Mouse (Mus musculus) MEL (cell line): ENCODE data around the gene Gm20388. TPM values are rescaled to one million over a fixed set of nuclear protein-coding genes. Genes with fewer than 3 reads are reported as not detected.

Experiments used
- DNase-seq: peaks from one replicate; pipeline ENCODE4 v3.0.0; 2011; ENCODE audit warnings: low read depth, low spot score
- H3K27ac ChIP-seq: 2 replicates; pipeline ENCODE4 v1.5.1; 2012; ENCODE audit warnings: low read depth, mild to moderate bottlenecking, control low read depth, low read length, moderate library complexity; ENCODE audit not compliant: control insufficient read depth
- H3K27me3 ChIP-seq, 2 experiments: fragments of 150-350 bp in 1 of 2; sonication (generic) in 1 of 2; 2 replicates each; pipeline ENCODE4 v1.6.1; 2012; ENCODE audit warnings: low read length in 2 of 2, mild to moderate bottlenecking in 2 of 2, improper control_type of control experiment in 1 of 2, moderate library complexity in 1 of 2; ENCODE audit not compliant: insufficient read depth in 2 of 2, control insufficient read depth in 1 of 2
- H3K36me3 ChIP-seq, 2 experiments: 2 replicates each; pipeline ENCODE4 v1.6.1; 2012 to 2014; ENCODE audit warnings: low read length in 2 of 2, improper control_type of control experiment in 1 of 2, inconsistent platforms in 1 of 2, mild to moderate bottlenecking in 1 of 2; ENCODE audit not compliant: insufficient read depth in 2 of 2, control insufficient read depth in 1 of 2
- H3K4me1 ChIP-seq, 2 experiments: fragments of 150-350 bp in 1 of 2; sonication (generic) in 1 of 2; 2 replicates each; pipeline ENCODE4 v1.6.1; 2012; ENCODE audit warnings: low read length in 2 of 2, improper control_type of control experiment in 1 of 2, mild to moderate bottlenecking in 1 of 2; ENCODE audit not compliant: insufficient read depth in 2 of 2, control insufficient read depth in 1 of 2
- H3K4me3 ChIP-seq, 2 experiments: fragments of 150-350 bp in 1 of 2; sonication (generic) in 1 of 2; 2 replicates each; pipeline ENCODE4 v1.5.1; 2012; ENCODE audit warnings: low read depth in 2 of 2, low read length in 2 of 2, mild to moderate bottlenecking in 2 of 2, moderate library complexity in 2 of 2, control low read depth in 1 of 2, improper control_type of control experiment in 1 of 2; ENCODE audit not compliant: control insufficient read depth in 1 of 2, insufficient read depth in 1 of 2
- H3K79me2 ChIP-seq: 2 replicates; pipeline ENCODE4 v1.6.1; 2012; ENCODE audit warnings: mild to moderate bottlenecking, low read length, moderate library complexity; ENCODE audit not compliant: control insufficient read depth, poor library complexity, insufficient read depth
- H3K9ac ChIP-seq: 2 replicates; pipeline ENCODE4 v1.6.1; 2012; ENCODE audit warnings: low read depth, mild to moderate bottlenecking, control low read depth, low read length, moderate library complexity; ENCODE audit not compliant: control insufficient read depth, poor library complexity, severe bottlenecking
- H3K9me3 ChIP-seq: fragments of 150-350 bp; sonication (generic); replicated peaks from 2 replicates; pipeline ENCODE4 v1.6.1; 2012; ENCODE audit warnings: mild to moderate bottlenecking, low read length, improper control_type of control experiment, moderate library complexity; ENCODE audit not compliant: insufficient read depth
- CHD2 ChIP-seq: IDR thresholded peaks from 2 replicates; pipeline ENCODE4 v1.6.1; 2011; ENCODE audit warnings: low read length, improper control_type of control experiment
- CTCF ChIP-seq, 3 experiments: IDR thresholded peaks in 2 of 3; conservative IDR thresholded peaks in 1 of 3; 2 replicates each; pipeline ENCODE4 v1.5.1; 2011 to 2012; ENCODE audit warnings: low read length in 3 of 3, low read depth in 2 of 3, mild to moderate bottlenecking in 2 of 3, improper control_type of control experiment in 1 of 3, inconsistent platforms in 1 of 3, mixed read lengths in 1 of 3, moderate library complexity in 1 of 3; ENCODE audit not compliant: control insufficient read depth in 1 of 3, insufficient read depth in 1 of 3, poor library complexity in 1 of 3, severe bottlenecking in 1 of 3
- E2F4 ChIP-seq: IDR thresholded peaks from 2 replicates; pipeline ENCODE4 v1.6.1; 2011; ENCODE audit warnings: low read depth, low read length, improper control_type of control experiment, borderline replicate concordance
- ELF1 ChIP-seq: IDR thresholded peaks from 2 replicates; pipeline ENCODE4 v1.6.1; 2014; ENCODE audit warnings: low read depth, mild to moderate bottlenecking, inconsistent platforms, low read length, improper control_type of control experiment, moderate library complexity
- GABPA ChIP-seq: IDR thresholded peaks from 2 replicates; pipeline ENCODE4 v1.6.1; 2012; ENCODE audit warnings: low read depth, mild to moderate bottlenecking, inconsistent platforms, low read length, improper control_type of control experiment, moderate library complexity
- KAT2A ChIP-seq: conservative IDR thresholded peaks from 2 replicates; pipeline ENCODE4 v1.6.1; 2012; ENCODE audit warnings: low read depth, low read length, improper control_type of control experiment, inconsistent platforms
- MEF2A ChIP-seq: IDR thresholded peaks from 2 replicates; pipeline ENCODE4 v1.6.1; 2014; ENCODE audit warnings: low read depth, mild to moderate bottlenecking, inconsistent platforms, low read length, improper control_type of control experiment; ENCODE audit not compliant: poor library complexity, insufficient replicate concordance, severe bottlenecking; ENCODE audit errors: extremely low read depth
- MXI1 ChIP-seq: IDR thresholded peaks from 2 replicates; pipeline ENCODE4 v1.6.1; 2011; ENCODE audit warnings: mild to moderate bottlenecking, low read depth, low read length, improper control_type of control experiment
- NELFE ChIP-seq: IDR thresholded peaks from 2 replicates; pipeline ENCODE4 v1.6.1; 2011; ENCODE audit warnings: low read depth, low read length, improper control_type of control experiment
- POLR2A ChIP-seq, 2 experiments: IDR thresholded peaks; 2 replicates each; pipeline ENCODE4 v1.6.1; 2011 to 2012; ENCODE audit warnings: low read length in 2 of 2, mild to moderate bottlenecking in 2 of 2, control low read depth in 1 of 2, improper control_type of control experiment in 1 of 2, low read depth in 1 of 2, moderate library complexity in 1 of 2; ENCODE audit not compliant: control insufficient read depth in 1 of 2, insufficient read depth in 1 of 2, poor library complexity in 1 of 2
- TAL1 ChIP-seq: IDR thresholded peaks from 2 replicates; pipeline ENCODE4 v1.6.1; 2012; ENCODE audit warnings: mild to moderate bottlenecking, inconsistent platforms, low read length, moderate library complexity, mixed read lengths
- TBP ChIP-seq: IDR thresholded peaks from 2 replicates; pipeline ENCODE4 v1.8.0; 2011; ENCODE audit warnings: low read depth, low read length, improper control_type of control experiment
- UBTF ChIP-seq: IDR thresholded peaks from 2 replicates; pipeline ENCODE4 v1.6.1; 2012; ENCODE audit warnings: low read depth, mild to moderate bottlenecking, inconsistent platforms, low read length, improper control_type of control experiment, moderate library complexity, borderline replicate concordance; ENCODE audit not compliant: insufficient read depth
- USF1 ChIP-seq: IDR thresholded peaks from 2 replicates; pipeline ENCODE4 v1.6.1; 2014; ENCODE audit warnings: low read depth, mild to moderate bottlenecking, inconsistent platforms, low read length, improper control_type of control experiment, moderate library complexity
- USF2 ChIP-seq, 2 experiments: IDR thresholded peaks; 2 replicates each; pipeline ENCODE4 v1.6.1; 2011 to 2012; ENCODE audit warnings: improper control_type of control experiment in 2 of 2, low read length in 2 of 2, borderline replicate concordance in 1 of 2, inconsistent platforms in 1 of 2, low read depth in 1 of 2, mild to moderate bottlenecking in 1 of 2; ENCODE audit not compliant: insufficient read depth in 1 of 2
- ZKSCAN1 ChIP-seq: IDR thresholded peaks from 2 replicates; pipeline ENCODE4 v1.6.1; 2012; ENCODE audit warnings: low read depth, mild to moderate bottlenecking, inconsistent platforms, low read length, improper control_type of control experiment, moderate library complexity
- ZMIZ1 ChIP-seq: IDR thresholded peaks from 2 replicates; pipeline ENCODE4 v1.6.1; 2012; ENCODE audit warnings: low read depth, mild to moderate bottlenecking, inconsistent platforms, low read length, improper control_type of control experiment, moderate library complexity
- polyA plus RNA-seq, 2 experiments: library from polyadenylated mRNA; stranded (reverse) in 1 of 2; unstranded in 1 of 2; fragments of >175 nt in 1 of 2; fragments of >200 nt in 1 of 2; gene quantifications; 2 replicates each; pipeline versions ENCODE4 v1.2.1 to v1.2.4; 2012; ENCODE audit warnings: low replicate concordance in 2 of 2, low read depth in 1 of 2; ENCODE audit not compliant: insufficient read length in 2 of 2, insufficient read depth in 1 of 2, missing spikeins in 1 of 2
- total RNA-seq: library from RNA; depleted of rRNA; stranded (reverse); fragments of 300-350 nt; gene quantifications from 2 replicates; pipeline ENCODE4 v1.2.3, GENCODE M21; 2012

Gm20388 gene
- total and polyA plus RNA-seq, 3 experiments: 11.1 to 17.8 TPM; not detected in 1

DNA sequence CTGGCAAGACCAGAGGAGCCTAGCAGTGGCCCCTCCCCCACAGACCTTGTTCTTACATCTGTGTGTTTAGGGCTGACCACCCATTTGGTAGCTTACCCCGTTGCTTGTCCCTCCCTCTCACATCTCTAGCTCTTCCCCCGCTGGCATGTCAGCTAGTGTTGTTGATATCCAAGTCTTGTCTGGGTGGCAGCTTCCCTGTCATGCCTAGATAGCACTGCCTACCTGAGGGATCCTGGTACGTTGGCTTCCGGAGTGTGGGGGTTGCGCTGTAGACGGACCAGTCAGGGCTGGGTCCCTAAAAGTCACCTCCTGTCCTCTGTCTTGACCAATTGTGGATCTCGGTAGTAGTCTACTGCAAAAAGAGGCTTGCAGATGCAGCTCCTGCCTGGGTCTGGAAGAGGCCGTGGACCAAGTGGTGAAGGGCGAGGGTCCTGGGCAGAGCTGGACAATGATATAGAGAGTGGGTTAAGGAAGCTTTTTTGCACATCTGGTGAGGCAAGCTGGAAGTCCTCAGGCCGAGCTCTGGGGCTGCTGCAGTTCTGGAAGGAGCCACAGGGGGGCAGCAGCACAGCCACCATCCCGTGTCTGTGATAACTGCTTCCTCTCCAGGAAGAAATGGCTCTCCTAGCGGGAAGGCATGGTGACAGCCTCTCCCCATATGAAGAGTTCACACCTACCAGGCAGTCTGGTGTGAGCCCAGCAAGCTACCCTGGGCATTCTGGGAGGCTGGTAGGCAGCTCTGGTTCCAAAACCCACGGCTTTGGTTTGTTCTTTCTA is 659.5 kb downstream of the Gm20388 start (continued):
- TF ChIP-seq USF2 (IDR thresholded peaks at IDR 0.05; ENCODE audit: borderline replicate concordance in 1 of 2, insufficient read depth in 1 of 2, low read depth in 1 of 2, low read length in 2 of 2) (no peak), CHD2 (no peak), TAL1 (no peak), ZKSCAN1 (no peak), MXI1 (no peak), E2F4 (no peak), ELF1 (0 out of 2 replicates have a peak, but pooled peaks have one; percentile 32), UBTF (no peak)

DNA sequence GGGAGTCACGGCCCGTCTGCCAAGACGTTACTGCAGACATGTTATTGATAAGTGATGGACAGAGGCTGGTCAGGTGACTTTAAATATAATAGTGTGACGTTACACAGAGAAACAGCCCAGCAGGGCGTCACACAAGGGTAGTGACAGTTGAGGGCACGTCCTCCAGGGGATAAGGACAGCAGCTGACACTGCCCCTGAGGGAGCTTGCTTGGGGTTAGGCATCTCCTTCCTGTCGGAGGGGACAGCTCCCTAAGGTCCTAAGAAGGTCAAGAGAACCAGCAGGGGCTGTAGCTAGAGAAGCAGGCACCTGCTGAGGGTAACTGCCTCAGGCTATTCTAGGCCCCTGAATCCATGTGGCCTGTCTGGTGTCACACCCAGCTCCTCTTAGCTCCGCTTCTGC is 660.9 kb downstream of the Gm20388 start:
- Histone ChIP-seq H3K4me3 (no peak overlapping the region), H3K4me1 (no peaks in the 10 kb centered on the region), H3K27ac (no peak overlapping the region), H3K79me2 (no peaks in the 10 kb centered on the region), H3K9me3 (no peaks in the 10 kb centered on the region), H3K36me3 (peaks cover 0 to 20% of the 10 kb centered on the region in 2 experiments; a peak in 2 of 4 replicates), H3K27me3 (no peaks in the 10 kb centered on the region), H3K9ac (no peak overlapping the region)
- TF ChIP-seq CHD2: no peak
- no peak for TF ChIP-seq GABPA
- no peak for TF ChIP-seq MXI1
- no peak for TF ChIP-seq NELFE
- TF ChIP-seq ZMIZ1: no peak
- no peak for TF ChIP-seq TBP
- no peak for TF ChIP-seq CTCF (IDR thresholded peaks at IDR 0.05 in 2 of 3, conservative IDR thresholded peaks at IDR 0.05 in 1 of 3; ENCODE audit: control insufficient read depth in 1 of 3, insufficient read depth in 1 of 3, low read depth in 2 of 3, low read length in 3 of 3, poor library complexity in 1 of 3, severe bottlenecking in 1 of 3)
- TF ChIP-seq USF1: no peak
- no peak for TF ChIP-seq ZKSCAN1
- no peak for TF ChIP-seq KAT2A
- DNase-seq: no peak

GRCm38 (mm10) chr8:120572534-120572933 is 661.9 kb downstream of the Gm20388 start:
- Histone ChIP-seq H3K4me3 (no peak overlapping the region), H3K79me2 (no peaks in the 10 kb centered on the region), H3K27ac (no peak overlapping the region), H3K4me1 (no peaks in the 10 kb centered on the region), H3K9me3 (no peaks in the 10 kb centered on the region), H3K9ac (no peak overlapping the region), H3K27me3 (no peaks in the 10 kb centered on the region), H3K36me3 (peaks cover 0 to 24% of the 10 kb centered on the region in 2 experiments; a peak in 2 of 4 replicates)
- TF ChIP-seq POLR2A (IDR thresholded peaks at IDR 0.05; ENCODE audit: control insufficient read depth in 1 of 2, insufficient read depth in 1 of 2, low read depth in 1 of 2, low read length in 2 of 2, poor library complexity in 1 of 2) (0 out of 4 replicates have a peak, but pooled peaks of 1 of the 2 experiments have one; percentile 8), MEF2A (no peak)
- no peak for DNase-seq
